Mouse (Mus musculus) left cerebral cortex, postnatal 14 days (tissue): ENCODE results near the gene Actr8. TPM values are rescaled to one million over a fixed set of nuclear protein-coding genes. Genes with fewer than 3 reads are reported as not detected.

Experiments used
- DNase-seq, 2 experiments: peaks; one replicate each; pipeline ENCODE4 v3.0.0; 2021 to 2022; ENCODE audit warnings: low spot score in 2 of 2, mixed read lengths in 1 of 2
- intact Hi-C: fragments of 180-260 bp; cut with DNase I; formaldehyde crosslinking; loops from one replicate; pipeline ENCODE4 v1.15.1; 2025
- total RNA-seq, 2 experiments: library from RNA; stranded (reverse); gene quantifications; 2 replicates each; pipeline ENCODE4 v1.2.3; 2021

Gene Actr8
- total RNA-seq, 2 experiments from 2014 or later = 68.4 to 77.1 TPM

DNA sequence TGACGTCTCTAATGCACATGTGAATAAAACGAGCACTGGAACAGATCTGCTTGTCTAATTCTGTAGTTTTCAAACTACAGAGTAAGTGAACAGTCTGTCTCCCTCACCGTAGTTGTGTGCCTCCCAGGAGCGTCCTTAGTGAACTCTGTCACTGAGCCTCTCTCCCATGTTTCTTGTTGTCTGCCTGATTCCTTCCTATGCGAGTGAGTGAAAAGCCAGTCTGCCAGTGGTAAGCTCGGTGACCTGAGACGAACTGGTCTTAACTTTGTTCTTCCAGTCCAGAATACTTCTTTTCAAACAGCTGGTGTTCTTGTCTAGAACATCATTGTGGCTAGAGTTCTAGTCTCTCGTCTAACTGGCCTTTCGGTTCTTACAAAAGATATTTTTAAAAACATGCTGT, 9.6 kb downstream of the Actr8 start:
- DNase-seq = no peak
- intact Hi-C loops = no loop called here

DNA sequence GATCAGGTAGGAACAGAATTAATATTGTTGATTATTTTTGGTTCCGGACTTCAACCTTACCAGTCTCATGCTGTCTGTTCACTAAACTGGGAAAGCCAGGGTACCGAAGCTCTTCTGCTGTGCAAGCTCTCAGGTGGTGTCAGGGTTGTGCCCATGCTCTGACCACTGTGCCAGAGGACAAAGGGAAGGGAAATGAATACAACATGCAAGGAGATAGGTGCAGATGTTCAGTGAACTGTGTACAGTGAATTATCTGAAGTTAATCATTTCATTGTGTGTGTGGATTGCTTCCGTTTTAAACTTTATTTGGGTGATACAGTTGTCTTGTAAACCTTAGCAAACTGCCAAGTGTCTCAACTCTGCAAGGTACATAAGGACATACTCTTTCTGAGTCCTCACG, 10.2 kb downstream of the Actr8 start:
- no peak for DNase-seq
- intact Hi-C loops = no loop called here

GRCm38 (mm10) chr14:29994976-29995375, 16.8 kb downstream of the Actr8 start:
- DNase-seq = no peak
- intact Hi-C loops = loop anchor here (10.0 kb wide), 1 partner anchor 500 kb away; the partner anchor contains the start of gene Cacna1d

DNA sequence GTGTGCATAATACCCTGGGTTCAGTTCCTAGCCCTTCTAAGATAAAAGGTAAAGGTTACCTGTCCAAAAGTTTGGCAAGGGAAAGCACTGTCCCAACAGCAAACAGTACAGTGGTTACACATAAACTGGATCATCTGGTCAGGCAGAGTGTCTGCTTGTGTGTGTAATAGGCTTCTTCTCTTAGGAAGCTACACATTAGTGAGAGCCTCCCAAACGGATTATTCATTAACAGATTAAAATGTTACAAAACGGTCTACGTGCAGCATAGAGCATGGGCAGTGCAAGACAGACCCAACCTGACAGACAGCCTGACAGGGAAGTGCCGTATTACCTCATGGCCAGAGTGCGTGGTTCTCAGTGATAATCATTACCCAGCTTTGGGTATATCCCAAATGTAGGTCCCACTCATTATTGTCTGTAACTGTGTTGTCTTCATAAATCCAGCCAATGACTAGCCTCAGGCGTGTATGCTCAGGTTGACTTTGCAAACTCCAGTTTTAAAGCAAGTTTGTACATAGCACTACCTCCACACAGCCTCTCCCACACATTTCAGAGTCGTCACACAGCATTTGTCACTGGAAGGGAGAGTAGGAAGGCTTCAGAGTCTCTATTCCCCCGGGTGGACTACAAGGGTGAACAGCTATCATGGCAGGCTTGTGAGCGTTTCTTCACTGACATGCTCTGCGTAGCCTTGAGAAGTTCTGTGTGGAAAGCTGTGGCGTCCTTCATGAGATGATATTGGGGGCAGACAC, 18.0 kb downstream of the Actr8 start:
- intact Hi-C loops = loop anchor here (10.0 kb wide), 1 partner anchor 499 kb away; the partner anchor contains the start of gene Cacna1d
- DNase-seq = no peak

DNA sequence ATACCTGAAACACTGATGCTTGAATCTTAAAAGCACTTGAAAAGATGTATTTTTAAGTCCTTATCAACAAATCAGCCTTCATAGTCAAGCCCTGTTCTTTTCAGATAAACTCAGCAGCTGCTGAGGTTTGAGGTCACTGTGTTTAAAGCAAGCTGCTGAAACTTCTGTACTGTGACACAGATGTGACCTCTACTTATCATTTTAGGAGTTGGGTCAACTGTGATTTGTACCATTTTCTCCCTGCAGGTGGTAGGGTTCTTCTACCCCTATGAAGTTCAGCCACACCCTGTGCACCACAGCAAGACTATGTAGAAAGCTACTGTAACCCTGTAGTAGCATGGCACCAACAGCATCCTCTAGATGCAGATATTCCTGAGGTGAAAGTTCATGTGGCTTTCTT, 19.2 kb downstream of the Actr8 start:
- no peak for DNase-seq
- intact Hi-C loops = loop anchor here (10.0 kb wide), 1 partner anchor 497 kb away; the partner anchor contains the start of gene Cacna1d

DNA sequence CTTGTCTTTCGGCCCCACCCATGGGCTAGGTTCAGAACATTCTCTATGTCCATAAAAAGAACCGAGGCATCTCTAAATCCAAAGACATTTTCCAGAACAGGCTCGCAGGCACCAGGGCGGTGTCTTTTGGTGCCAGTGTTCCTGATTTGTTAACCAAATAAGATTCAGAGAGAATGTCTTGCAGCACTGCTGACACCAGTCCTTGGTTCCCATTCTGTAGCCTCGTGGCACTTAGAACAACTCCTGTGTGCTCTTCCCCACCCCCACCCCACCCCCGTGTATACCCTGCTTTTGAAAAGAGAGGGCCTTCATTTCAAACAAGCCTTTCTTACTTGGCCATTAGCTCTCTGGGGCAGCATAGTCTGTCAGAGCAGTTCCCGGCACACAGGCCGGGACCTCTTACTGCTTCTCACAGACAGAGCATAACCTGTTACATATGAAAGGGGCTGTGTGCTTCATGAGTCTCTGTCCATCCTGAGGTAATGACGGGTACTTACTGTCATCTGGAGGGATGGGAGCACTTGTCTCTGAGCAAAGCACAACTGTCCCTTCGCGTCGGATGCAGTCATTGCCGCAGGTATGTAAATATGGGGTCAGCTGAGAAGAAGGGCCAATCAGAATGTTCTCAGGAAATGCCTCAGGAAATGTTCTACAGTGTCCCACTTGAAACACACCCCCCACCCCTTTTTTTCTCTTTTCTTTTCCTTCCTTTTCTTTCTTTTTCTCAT, 20.8 kb downstream of the Actr8 start:
- intact Hi-C loops = loop anchor here (10.0 kb wide), 1 partner anchor 496 kb away; the partner anchor contains the start of gene Cacna1d
- peak in 1 of 2 experiments; percentile 50 for DNase-seq

GRCm38 (mm10) chr14:29999475-29999811, 21.3 kb downstream of the Actr8 start:
- intact Hi-C loops = loop anchor here (10.0 kb wide), 1 partner anchor 495 kb away; the partner anchor contains the start of gene Cacna1d
- no peak for DNase-seq

- intact Hi-C loops = no loop called here
- peak in 1 of 2 experiments; percentile 12 for DNase-seq
These were observed 30.8 kb downstream of the Actr8 start, which contains the start of the genes Il17rb and Chdh for GRCm38 (mm10) chr14:30008733-30009575. Il17rb (minus strand) TSS chr14:30008896. Chdh (plus strand) TSS chr14:30009023.

DNA sequence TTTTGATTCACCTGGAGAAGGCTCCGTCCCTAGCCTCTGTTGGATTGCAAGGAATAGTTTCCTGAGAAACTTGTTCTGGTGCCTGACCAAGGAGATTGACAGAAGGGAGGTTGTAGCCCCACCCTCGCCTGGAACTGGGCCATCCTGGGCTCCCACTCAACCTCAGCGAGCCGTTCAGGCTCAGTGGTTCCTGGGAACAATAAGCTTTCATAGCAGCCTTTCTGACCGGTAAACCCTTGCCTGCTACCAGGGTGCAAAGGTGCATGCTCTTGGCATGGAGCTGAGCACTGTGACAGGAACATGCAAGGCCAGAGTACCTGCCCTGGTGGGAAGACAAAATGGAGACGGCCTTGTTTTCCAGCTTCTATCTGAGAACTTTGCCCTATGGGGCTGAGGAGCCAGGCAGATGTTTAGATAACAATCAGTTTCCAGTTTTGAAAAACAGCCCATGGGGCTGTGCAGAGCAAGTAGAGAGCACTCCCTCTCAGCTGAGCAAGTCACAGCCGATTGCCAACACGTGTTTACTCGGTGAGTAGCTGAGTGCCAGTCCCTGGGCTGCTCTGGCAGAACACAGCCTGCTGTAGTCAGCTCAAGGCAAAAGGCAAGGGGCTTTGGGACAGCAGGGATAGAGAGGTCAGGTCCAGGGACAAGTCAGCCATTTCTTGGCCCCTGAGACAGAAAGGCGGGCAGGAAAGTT, 31.9 kb downstream of the Actr8 start:
- peak; percentile 40 to 50 for DNase-seq
- intact Hi-C loops = no loop called here

- intact Hi-C loops = no loop called here
- peak in 1 of 2 experiments; percentile 19 for DNase-seq
These were observed 33.9 kb downstream of the Actr8 start for GRCm38 (mm10) chr14:30011886-30012560.

- no peak for DNase-seq
- intact Hi-C loops = no loop called here
These were observed 36.4 kb downstream of the Actr8 start for GRCm38 (mm10) chr14:30014487-30014886.

- intact Hi-C loops = no loop called here
- no peak for DNase-seq
These were observed 36.9 kb downstream of the Actr8 start for GRCm38 (mm10) chr14:30015008-30015407.

GRCm38 (mm10) chr14:30016666-30017065, 38.5 kb downstream of the Actr8 start:
- intact Hi-C loops = no loop called here
- DNase-seq = no peak

DNA sequence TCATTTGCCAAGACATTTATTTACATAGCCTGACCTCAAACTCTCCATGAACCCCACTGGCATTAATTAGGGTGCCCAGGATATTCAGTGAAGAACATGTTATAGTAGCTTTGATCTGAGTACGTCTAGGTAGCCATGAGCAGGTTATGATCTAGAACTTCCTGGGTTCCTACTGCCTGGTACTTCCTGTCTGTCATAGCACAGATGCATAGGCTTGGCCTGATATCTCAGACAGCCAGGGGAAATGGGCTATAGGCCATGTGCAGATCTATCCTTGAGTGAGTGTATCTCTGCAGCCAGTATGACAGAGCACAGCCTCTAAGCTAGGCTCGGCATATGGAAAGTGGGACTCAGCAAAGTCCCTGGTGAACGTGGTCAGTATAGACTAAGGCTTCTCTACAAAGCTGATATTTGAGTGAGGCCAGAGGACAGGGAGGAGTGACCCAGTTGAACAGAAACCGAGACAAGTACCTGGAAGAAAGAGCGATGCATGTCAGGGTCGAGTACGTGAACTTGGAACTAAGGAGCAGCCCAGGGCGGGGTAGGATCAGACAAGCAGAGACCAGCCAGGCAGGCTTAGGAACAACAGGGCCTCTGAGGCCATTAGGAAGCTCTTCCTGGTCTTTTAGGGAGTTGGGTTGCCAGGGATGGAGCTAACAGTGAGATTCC, 39.8 kb downstream of the Actr8 start:
- DNase-seq = no peak
- intact Hi-C loops = no loop called here

DNA sequence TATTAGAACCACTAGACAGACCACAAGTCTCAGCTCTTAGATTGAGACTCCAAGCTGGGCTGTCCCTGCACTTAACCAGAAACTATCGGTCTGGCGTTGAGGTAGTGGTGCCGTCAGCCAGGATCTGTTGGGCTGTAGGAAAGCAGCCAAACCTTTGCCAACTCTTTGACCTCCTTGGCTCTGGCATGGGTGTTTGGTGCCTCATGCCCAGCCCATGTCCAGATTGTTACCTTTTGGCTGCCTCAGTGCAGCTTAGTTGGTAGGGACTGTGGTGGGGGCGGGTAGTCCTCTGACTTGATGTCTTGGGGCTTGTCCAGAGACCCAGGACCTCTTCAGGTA, 40.3 kb downstream of the Actr8 start:
- intact Hi-C loops = no loop called here
- no peak for DNase-seq

GRCm38 (mm10) chr14:30018846-30019245, 40.7 kb downstream of the Actr8 start:
- intact Hi-C loops = no loop called here
- DNase-seq = no peak

- DNase-seq = no peak
- intact Hi-C loops = no loop called here
These were observed 41.2 kb downstream of the Actr8 start for GRCm38 (mm10) chr14:30019375-30019774.
